Mouse (Mus musculus) B cell, adult 62 days (primary cell): ENCODE data around the gene Siae. TPM values are rescaled to one million over a fixed set of nuclear protein-coding genes. Genes with fewer than 3 reads are reported as not detected.

Experiments
- total RNA-seq: library from RNA; stranded (reverse); gene quantifications from 4 replicates; pipeline ENCODE4 v1.2.4, GENCODE M21; 2023

Gene Siae
- total RNA-seq: 6.2 to 10.9 TPM (median 9.4 TPM) in 4 replicates

GRCm38 (mm10) chr9:37554838-37555748, at the start of gene Siae:
Gene Siae, plus strand, starts transcription at chr9:37555698.

GRCm38 (mm10) chr9:37527396-37528224, 27.9 kb upstream of the Siae start, which contains the start of gene Esam:
Gene Esam, plus strand, starts transcription at chr9:37528078.

GRCm38 (mm10) chr9:37539170-37540025, 16.1 kb upstream of the Siae start, which contains the start of gene Vsig2:
Gene Vsig2, plus strand, starts transcription at chr9:37539255.

GRCm38 (mm10) chr9:37552536-37553293, 2.8 kb upstream of the Siae start, which contains the start of gene Nrgn:
Gene Nrgn, minus strand, starts transcription at chr9:37552904.

GRCm38 (mm10) chr9:37613182-37613910, 57.8 kb downstream of the Siae start, which contains the start of gene Spa17:
Gene Spa17, minus strand, starts transcription at chr9:37613722.

GRCm38 (mm10) chr9:37656931-37657481, 101.5 kb downstream of the Siae start, which contains the start of gene Tbrg1:
Gene Tbrg1, minus strand, starts transcription at chr9:37657312.

GRCm38 (mm10) chr9:37669115-37669514, 113.6 kb downstream of the Siae start, which contains the start of gene Panx3:
Gene Panx3, minus strand, starts transcription at chr9:37669235.

Other genes starting within 250 kb of the Siae start
- gene Ccdc15, start 207.3 kb upstream of the Siae start, total RNA-seq: 14.1 to 17.7 TPM (median 15.0 TPM) in 4 replicates
- not detected in 4 replicates for gene Hepacam, start 188.3 kb upstream of the Siae start, total RNA-seq
- not detected in 4 replicates for gene Robo4, start 153.8 kb upstream of the Siae start, total RNA-seq
- gene Robo3, start 122.5 kb upstream of the Siae start, total RNA-seq: not detected in 4 replicates
- gene Msantd2, start 66.4 kb upstream of the Siae start, total RNA-seq: 28.6 to 31.8 TPM (median 29.2 TPM) in 4 replicates
- 1.3 TPM in 1 of 4 replicates, not detected in the others for gene Esam, start 27.6 kb upstream of the Siae start, total RNA-seq
- not detected in 4 replicates for gene Vsig2, start 16.4 kb upstream of the Siae start, total RNA-seq
- gene Nrgn, start 2.8 kb upstream of the Siae start, total RNA-seq: 3.2 to 6.0 TPM (median 4.0 TPM) in 4 replicates
- 1.1 to 3.6 TPM in 2 of 4 replicates, not detected in the others for gene Spa17, start 58.0 kb downstream of the Siae start, total RNA-seq
- gene Tbrg1, start 101.6 kb downstream of the Siae start, total RNA-seq: 50.4 to 55.2 TPM (median 52.5 TPM) in 4 replicates
- not detected in 4 replicates for gene Panx3, start 113.5 kb downstream of the Siae start, total RNA-seq
- gene Olfr160, start 160.6 kb downstream of the Siae start, total RNA-seq: not detected in 4 replicates
- gene Olfr874, start 189.4 kb downstream of the Siae start, total RNA-seq: not detected in 4 replicates
- not detected in 4 replicates for gene Olfr875, start 216.2 kb downstream of the Siae start, total RNA-seq
- gene Olfr876, start 247.3 kb downstream of the Siae start, total RNA-seq: not detected in 4 replicates